Mouse (Mus musculus) olfactory bulb, adult 2 months (tissue): ENCODE measurements at regions not wholly inside any gene's neighbourhood (a gene's known extent, or its start where the extent isn't known, plus 50 kb on each side); places are given as distances from the start of the nearest gene placed in this dataset.

Experiments used
- CTCF ChIP-seq: fragments of 200-500 bp; IDR thresholded peaks from 2 replicates; pipeline ENCODE4 v1.5.1; 2012; ENCODE audit warnings: low read depth, mild to moderate bottlenecking, low read length, moderate library complexity; ENCODE audit not compliant: insufficient read depth
- POLR2A ChIP-seq: fragments of 200-500 bp; IDR thresholded peaks from 2 replicates; pipeline ENCODE4 v1.6.1; 2012; ENCODE audit warnings: mild to moderate bottlenecking, low read depth, low read length, moderate library complexity; ENCODE audit not compliant: insufficient read depth

- TF ChIP-seq CTCF (no peak), POLR2A (no peak)
Measured at GRCm38 (mm10) chr3:58335277-58335676, 79.2 kb upstream of the Tsc22d2 start.
